Mouse (Mus musculus): ENCODE data around the gene Creld1.

GRCm38 (mm10) chr6:113514600-113514999, 31.5 kb downstream of the Creld1 start:
- TF ChIP-seq CTCF (IDR thresholded peaks at IDR 0.05; ENCODE audit: low read depth, low read length) = no peak
- TF ChIP-seq POLR2A (IDR thresholded peaks at IDR 0.05; ENCODE audit: insufficient read depth, low read length) = no peak
- no peak for TF ChIP-seq EP300 (IDR thresholded peaks at IDR 0.05; ENCODE audit: insufficient read depth, low read depth, low read length)

Data from ES-Bruce4 (cell line).